Mouse (Mus musculus): ENCODE data around the gene Zfyve28. TPM values are rescaled to one million over a fixed set of nuclear protein-coding genes. Genes with fewer than 3 reads are reported as not detected.

Zfyve28 gene
- polyA plus RNA-seq, 1 experiment from 2014 or later = 0.76 TPM

DNA sequence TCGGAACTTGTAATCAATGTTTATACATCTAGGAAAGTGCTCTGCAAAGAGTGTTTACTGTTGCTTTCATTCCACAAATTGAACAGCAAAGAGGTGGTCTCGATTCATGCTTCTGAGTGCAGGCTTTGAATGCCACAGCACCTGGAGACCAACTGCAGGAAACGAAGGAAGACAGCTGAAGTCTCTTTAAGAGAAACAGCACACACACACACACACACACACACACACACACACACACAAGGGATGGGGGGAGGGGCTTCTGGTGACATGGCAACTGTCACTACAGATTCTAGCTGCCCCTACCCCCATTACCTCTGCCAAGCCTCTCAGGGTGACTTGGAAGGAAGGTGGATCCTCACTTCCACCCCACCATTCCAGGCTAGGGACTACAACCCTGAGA is 80.7 kb downstream of the Zfyve28 start:
- H3K27me3 ChIP-seq (ENCODE audit: low read depth, poor library complexity, severe bottlenecking) = no peaks in the 10 kb centered on the region
- no peaks in the 10 kb centered on the region for H3K36me3 ChIP-seq
- no peak overlapping the region for H3K4me3 ChIP-seq
- no peak for DNase-seq (ENCODE audit: low spot score)
- H3K4me1 ChIP-seq = peaks cover 3% of the 10 kb centered on the region; the same call in 1 of the 2 replicates
- H3K27ac ChIP-seq = no peak overlapping the region
- 62% methylated on average over 3 of the region's 3 CpGs for WGBS
- no peaks in the 10 kb centered on the region for H3K9me3 ChIP-seq (replicated peaks)

- H3K9me3 ChIP-seq (replicated peaks) = no peaks in the 10 kb centered on the region
- no peaks in the 10 kb centered on the region for H3K36me3 ChIP-seq
- DNase-seq (ENCODE audit: low spot score) = no peak
- 90% methylated on average over 2 of the region's 2 CpGs for WGBS
- H3K4me3 ChIP-seq = no peak overlapping the region
- no peaks in the 10 kb centered on the region for H3K27me3 ChIP-seq (ENCODE audit: low read depth, poor library complexity, severe bottlenecking)
- peaks cover 3% of the 10 kb centered on the region; the same call in 1 of the 2 replicates for H3K4me1 ChIP-seq
- H3K27ac ChIP-seq = no peak overlapping the region
These were observed 82.5 kb downstream of the Zfyve28 start for GRCm38 (mm10) chr5:34205788-34206187.

DNA sequence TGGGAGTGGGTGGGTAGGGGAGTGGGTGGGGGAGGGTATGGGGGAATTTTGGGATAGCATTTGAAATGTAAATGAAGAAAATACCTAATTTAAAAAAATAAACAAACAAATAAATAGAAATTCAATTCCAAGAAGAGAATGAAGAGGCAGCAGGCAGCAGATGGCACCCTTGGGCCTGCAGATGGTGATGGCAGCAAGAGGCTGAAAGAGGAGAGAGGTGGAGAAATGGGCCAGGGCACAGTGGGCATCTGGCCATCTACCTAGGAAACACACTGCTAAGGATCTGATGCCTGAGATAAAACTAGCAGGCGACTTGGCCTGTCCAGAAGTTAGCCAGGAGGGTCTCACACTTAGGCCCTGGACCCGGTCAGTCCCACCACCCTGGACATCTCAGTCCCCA is 83.3 kb downstream of the Zfyve28 start:
- no peak overlapping the region for H3K4me3 ChIP-seq
- no peaks in the 10 kb centered on the region for H3K27me3 ChIP-seq (ENCODE audit: low read depth, poor library complexity, severe bottlenecking)
- no peaks in the 10 kb centered on the region for H3K9me3 ChIP-seq (replicated peaks)
- no peak overlapping the region for H3K27ac ChIP-seq
- peaks cover 3% of the 10 kb centered on the region; the same call in 1 of the 2 replicates for H3K4me1 ChIP-seq
- DNase-seq (ENCODE audit: low spot score) = no peak
- H3K36me3 ChIP-seq = no peaks in the 10 kb centered on the region
- 85% methylated on average over 2 of the region's 2 CpGs for WGBS

DNA sequence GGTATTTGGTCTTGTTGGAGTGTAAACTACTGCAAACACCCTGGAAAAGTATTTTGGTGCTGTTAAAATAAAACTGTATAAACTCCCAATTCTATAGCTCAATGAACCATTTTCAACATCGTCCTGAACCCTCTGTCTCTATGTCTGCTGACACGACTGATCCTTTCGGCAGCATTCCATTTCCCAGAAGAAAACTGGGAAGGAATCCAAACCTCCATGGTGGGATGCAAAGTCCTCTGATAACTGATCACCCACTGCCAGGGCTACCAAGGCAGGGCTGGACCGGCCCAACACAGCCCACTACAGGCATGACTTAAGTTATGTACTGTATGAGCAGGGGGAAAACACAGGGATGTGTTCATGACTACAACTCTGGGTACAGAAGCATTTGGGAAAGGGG is 86.2 kb downstream of the Zfyve28 start:
- Histone ChIP-seq H3K27ac (no peak overlapping the region), H3K27me3 (ENCODE audit: low read depth, poor library complexity, severe bottlenecking) (no peaks in the 10 kb centered on the region), H3K9me3 (replicated peaks) (no peaks in the 10 kb centered on the region), H3K4me1 (no peaks in the 10 kb centered on the region), H3K4me3 (no peak overlapping the region), H3K36me3 (no peaks in the 10 kb centered on the region)
- WGBS = 95% methylated on average over 4 of the region's 4 CpGs
- no peak for DNase-seq (ENCODE audit: low spot score)

- WGBS = 78% methylated on average over 2 of the region's 2 CpGs
- Histone ChIP-seq H3K36me3 (no peaks in the 10 kb centered on the region), H3K27ac (no peak overlapping the region), H3K4me1 (no peaks in the 10 kb centered on the region), H3K27me3 (ENCODE audit: low read depth, poor library complexity, severe bottlenecking) (no peaks in the 10 kb centered on the region), H3K9me3 (replicated peaks) (no peaks in the 10 kb centered on the region), H3K4me3 (no peak overlapping the region)
- DNase-seq (ENCODE audit: low spot score) = no peak
These were observed 86.9 kb downstream of the Zfyve28 start for GRCm38 (mm10) chr5:34201396-34201795.

- Histone ChIP-seq H3K4me3 (no peak overlapping the region), H3K27ac (no peak overlapping the region), H3K36me3 (no peaks in the 10 kb centered on the region), H3K9me3 (replicated peaks) (no peaks in the 10 kb centered on the region), H3K27me3 (ENCODE audit: low read depth, poor library complexity, severe bottlenecking) (no peaks in the 10 kb centered on the region), H3K4me1 (no peaks in the 10 kb centered on the region)
- DNase-seq (ENCODE audit: low spot score) = no peak
- 89% methylated on average over 6 of the region's 6 CpGs for WGBS
These were observed 89.6 kb downstream of the Zfyve28 start for GRCm38 (mm10) chr5:34198615-34199014.

DNA sequence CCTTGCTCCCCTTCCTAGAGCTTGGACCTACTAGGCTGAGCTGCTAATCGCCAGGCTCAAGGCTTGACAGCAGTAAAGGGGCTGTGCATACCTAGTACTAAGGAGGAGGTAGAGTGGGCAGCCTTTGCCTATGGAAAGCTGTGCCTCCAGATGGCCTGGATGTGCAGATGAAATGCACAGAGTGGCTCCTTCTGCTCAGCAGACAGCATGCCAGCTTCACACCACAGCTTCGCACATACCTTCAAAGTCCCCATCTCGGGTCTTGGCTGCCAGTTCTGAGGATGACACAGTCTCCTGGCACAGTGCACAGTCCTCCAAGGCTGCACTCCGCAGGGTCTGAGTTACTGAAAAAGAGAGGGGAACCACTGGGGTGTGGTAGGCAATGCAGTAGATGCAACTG is 91.0 kb downstream of the Zfyve28 start:
- WGBS = 79% methylated on average over 4 of the region's 4 CpGs
- H3K4me1 ChIP-seq = no peaks in the 10 kb centered on the region
- H3K36me3 ChIP-seq = no peaks in the 10 kb centered on the region
- no peak overlapping the region for H3K4me3 ChIP-seq
- no peak overlapping the region for H3K27ac ChIP-seq
- no peak for DNase-seq (ENCODE audit: low spot score)
- H3K9me3 ChIP-seq (replicated peaks) = no peaks in the 10 kb centered on the region
- H3K27me3 ChIP-seq (ENCODE audit: low read depth, poor library complexity, severe bottlenecking) = no peaks in the 10 kb centered on the region

GRCm38 (mm10) chr5:34196423-34196822 is 91.8 kb downstream of the Zfyve28 start:
- no peaks in the 10 kb centered on the region for H3K4me1 ChIP-seq
- no peak overlapping the region for H3K4me3 ChIP-seq
- H3K9me3 ChIP-seq (replicated peaks) = no peaks in the 10 kb centered on the region
- 81% methylated on average over 7 of the region's 7 CpGs for WGBS
- no peaks in the 10 kb centered on the region for H3K36me3 ChIP-seq
- H3K27me3 ChIP-seq (ENCODE audit: low read depth, poor library complexity, severe bottlenecking) = no peaks in the 10 kb centered on the region
- no peak for DNase-seq (ENCODE audit: low spot score)
- H3K27ac ChIP-seq = no peak overlapping the region

DNA sequence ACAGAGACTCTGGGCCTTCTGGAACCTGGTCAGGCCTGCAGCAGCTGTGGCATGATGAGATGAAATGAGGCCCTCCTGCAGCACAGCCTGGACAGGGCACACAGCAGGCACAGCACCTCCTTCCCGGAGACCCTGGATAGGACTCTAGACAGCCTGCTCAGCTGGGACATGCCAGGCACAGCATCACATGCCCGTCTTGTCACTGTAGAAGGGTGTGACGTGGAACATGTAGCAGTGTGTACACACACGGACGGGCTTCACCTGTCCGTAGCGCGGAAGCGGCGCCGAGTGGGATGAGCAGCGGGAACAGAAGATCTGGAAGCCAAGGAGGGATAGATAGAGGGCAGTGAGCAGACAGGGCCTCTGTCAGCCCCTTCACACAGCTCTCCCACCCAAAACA is 92.5 kb downstream of the Zfyve28 start:
- Histone ChIP-seq H3K4me1 (no peaks in the 10 kb centered on the region), H3K27ac (no peak overlapping the region)

DNA sequence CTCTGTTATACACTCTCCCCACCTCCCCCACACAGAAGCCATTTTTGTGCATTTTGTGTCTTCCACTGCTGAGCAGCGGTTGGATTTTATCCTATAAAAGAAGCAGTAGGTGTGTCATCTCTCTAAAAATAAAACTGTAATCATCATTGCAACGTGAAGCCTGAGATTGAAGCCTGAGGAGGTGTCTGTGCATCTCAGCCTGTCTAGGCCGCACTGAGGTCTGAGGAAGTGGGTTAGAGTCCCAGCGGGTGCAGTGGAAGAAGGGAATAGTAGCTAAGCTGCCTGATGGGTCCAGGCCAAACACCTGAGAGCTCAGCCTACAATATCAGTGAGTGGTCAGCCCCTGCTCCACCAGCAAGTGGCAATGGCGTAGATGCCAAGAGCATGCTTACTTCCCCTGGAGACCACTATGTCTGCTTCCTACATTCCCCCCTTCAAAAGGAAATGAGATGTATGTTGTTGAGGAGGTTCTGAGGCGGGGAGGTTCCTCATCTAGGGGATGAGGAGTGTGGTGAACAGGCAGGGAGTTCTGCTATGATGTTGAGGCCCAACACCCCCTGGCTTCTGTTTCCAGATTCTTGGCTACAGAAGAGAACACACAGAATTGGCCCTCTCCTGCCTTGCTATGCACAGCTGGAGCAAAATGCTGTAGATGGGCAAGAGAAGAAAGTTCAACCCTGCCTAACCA is 93.1 kb downstream of the Zfyve28 start:
- H3K27me3 ChIP-seq (ENCODE audit: low read depth, poor library complexity, severe bottlenecking) = no peaks in the 10 kb centered on the region
- no peaks in the 10 kb centered on the region for H3K36me3 ChIP-seq
- H3K27ac ChIP-seq = no peak overlapping the region
- no peaks in the 10 kb centered on the region for H3K4me1 ChIP-seq
- no peak overlapping the region for H3K4me3 ChIP-seq
- no peaks in the 10 kb centered on the region for H3K9me3 ChIP-seq (replicated peaks)
- DNase-seq (ENCODE audit: low spot score) = no peak
- 85% methylated on average over 6 of the region's 6 CpGs for WGBS

More for the DNA sequence above, 92.5 kb downstream of the Zfyve28 start:
- H3K4me3 ChIP-seq = no peak overlapping the region
- 95% methylated on average over 12 of the region's 12 CpGs for WGBS
- no peak for DNase-seq (ENCODE audit: low spot score)
- H3K9me3 ChIP-seq (replicated peaks) = no peaks in the 10 kb centered on the region
- no peaks in the 10 kb centered on the region for H3K36me3 ChIP-seq
- H3K27me3 ChIP-seq (ENCODE audit: low read depth, poor library complexity, severe bottlenecking) = no peaks in the 10 kb centered on the region

DNA sequence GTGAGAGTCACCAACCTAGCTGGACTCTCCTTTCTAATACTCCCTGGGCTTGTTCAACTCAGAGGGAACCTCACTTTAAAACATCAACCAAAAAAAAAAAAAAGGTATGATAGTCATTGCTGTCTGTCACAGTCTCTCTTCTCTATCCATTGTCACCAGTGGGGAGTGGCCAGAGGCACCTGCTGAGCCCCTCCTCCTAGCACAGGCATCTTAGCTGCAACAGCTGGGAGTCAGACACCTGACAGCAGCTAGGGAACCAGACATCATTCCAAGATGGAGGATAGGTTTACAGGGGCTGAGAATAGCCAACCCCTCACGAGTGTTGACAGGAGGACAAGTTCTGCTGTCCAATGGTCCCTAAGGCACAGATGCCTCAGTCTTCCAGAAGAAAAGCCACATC is 93.8 kb downstream of the Zfyve28 start:
- no peak overlapping the region for H3K4me3 ChIP-seq
- no peak overlapping the region for H3K27ac ChIP-seq
- H3K9me3 ChIP-seq (replicated peaks) = no peaks in the 10 kb centered on the region
- H3K27me3 ChIP-seq (ENCODE audit: low read depth, poor library complexity, severe bottlenecking) = no peaks in the 10 kb centered on the region
- WGBS = 83% methylated on average over 1 of the region's 1 CpGs
- no peak for DNase-seq (ENCODE audit: low spot score)
- no peaks in the 10 kb centered on the region for H3K36me3 ChIP-seq
- H3K4me1 ChIP-seq = peaks cover 3% of the 10 kb centered on the region; the same call in 1 of the 2 replicates

GRCm38 (mm10) chr5:34191843-34192242 is 96.4 kb downstream of the Zfyve28 start:
- 70% methylated on average over 4 of the region's 4 CpGs for WGBS
- no peaks in the 10 kb centered on the region for H3K27me3 ChIP-seq (ENCODE audit: low read depth, poor library complexity, severe bottlenecking)
- no peaks in the 10 kb centered on the region for H3K9me3 ChIP-seq (replicated peaks)
- H3K36me3 ChIP-seq = no peaks in the 10 kb centered on the region
- no peak for DNase-seq (ENCODE audit: low spot score)
- H3K4me3 ChIP-seq = no peak overlapping the region
- no peak overlapping the region for H3K27ac ChIP-seq
- H3K4me1 ChIP-seq = peaks cover 17% of the 10 kb centered on the region

DNA sequence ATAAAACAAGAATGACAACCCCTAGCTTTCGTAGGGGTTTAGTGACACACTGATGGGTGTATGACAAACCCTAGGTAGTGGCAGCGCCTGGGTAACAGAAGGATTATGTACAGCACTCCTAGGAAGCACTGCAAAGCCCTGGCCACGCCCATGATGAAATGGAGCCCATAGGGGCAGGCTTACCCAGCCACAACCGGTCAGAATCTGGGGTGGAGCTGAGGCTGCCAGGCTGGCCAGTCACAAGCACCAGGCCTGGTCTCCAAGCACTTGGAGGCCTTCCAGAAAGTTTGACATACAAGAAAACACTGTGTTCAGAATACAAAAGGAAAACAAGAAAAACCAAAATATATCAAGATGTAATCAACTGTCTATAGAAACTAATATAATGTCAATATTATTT is 97.2 kb downstream of the Zfyve28 start:
- H3K27ac ChIP-seq = no peak overlapping the region
- H3K4me3 ChIP-seq = no peak overlapping the region
- 54% methylated on average over 4 of the region's 4 CpGs for WGBS
- peaks cover 25% of the 10 kb centered on the region for H3K4me1 ChIP-seq
- H3K27me3 ChIP-seq (ENCODE audit: low read depth, poor library complexity, severe bottlenecking) = peaks cover 6% of the 10 kb centered on the region
- H3K9me3 ChIP-seq (replicated peaks) = no peaks in the 10 kb centered on the region
- DNase-seq (ENCODE audit: low spot score) = no peak
- H3K36me3 ChIP-seq = no peaks in the 10 kb centered on the region

GRCm38 (mm10) chr5:34189521-34189920 is 98.7 kb downstream of the Zfyve28 start:
- DNase-seq (ENCODE audit: low spot score) = no peak
- peaks cover 34% of the 10 kb centered on the region for H3K4me1 ChIP-seq
- peaks cover 10% of the 10 kb centered on the region for H3K27me3 ChIP-seq (ENCODE audit: low read depth, poor library complexity, severe bottlenecking)
- no peak overlapping the region for H3K4me3 ChIP-seq
- no peak overlapping the region for H3K27ac ChIP-seq
- peaks cover under 1% of the 10 kb centered on the region; the same call in 1 of the 2 replicates for H3K36me3 ChIP-seq
- no peaks in the 10 kb centered on the region for H3K9me3 ChIP-seq (replicated peaks)
- 68% methylated on average over 1 of the region's 1 CpGs for WGBS
